Mouse (Mus musculus) liver, embryonic 14.5 days (tissue): Measurements from ENCODE around the gene Tcea3. TPM values are rescaled to one million over a fixed set of nuclear protein-coding genes. Genes with fewer than 3 reads are reported as not detected.

ENCODE experiments used
- ATAC-seq: fragments of 200-750 bp; cut with Nextera tagmentation; 2 replicates; pipeline ENCODE4 v1.8.0; 2017; ENCODE audit warnings: moderate number of reproducible peaks, mild to moderate bottlenecking, moderate library complexity; ENCODE audit not compliant: insufficient read depth
- DNase-seq, 3 experiments: peaks; one replicate each; pipeline ENCODE4 v3.0.0-alpha.2; 2012 to 2013; ENCODE audit warnings: low read depth in 3 of 3, low spot score in 3 of 3
- H3K27ac ChIP-seq: fragments of 300-500 bp; sonication (generic); 2 replicates; pipeline ENCODE4 v1.5.1; 2014; ENCODE audit warnings: moderate library complexity, mild to moderate bottlenecking, control low read depth, inconsistent platforms
- H3K27me3 ChIP-seq: fragments of 300-500 bp; sonication (generic); 2 replicates; pipeline ENCODE4 v1.6.1; 2014; ENCODE audit warnings: mild to moderate bottlenecking, low read length, moderate library complexity; ENCODE audit not compliant: control insufficient read depth, insufficient read depth
- H3K36me3 ChIP-seq: fragments of 300-500 bp; sonication (generic); replicated peaks from 2 replicates; pipeline ENCODE4 v1.6.1; 2014; ENCODE audit warnings: low read depth; ENCODE audit not compliant: control insufficient read depth, insufficient read depth
- H3K4me1 ChIP-seq, 2 experiments: fragments of 200-500 bp in 1 of 2; fragments of 300-500 bp in 1 of 2; sonication (generic) in 1 of 2; replicated peaks; 2 replicates each; pipeline ENCODE4 v1.6.1; 2012 to 2014; ENCODE audit warnings: antibody characterized with exemption in 1 of 2, inconsistent platforms in 1 of 2, low read length in 1 of 2; ENCODE audit not compliant: control insufficient read depth in 2 of 2, insufficient read depth in 2 of 2
- H3K4me2 ChIP-seq: fragments of 300-500 bp; sonication (generic); 2 replicates; pipeline ENCODE4 v1.6.1; 2014; ENCODE audit warnings: low read depth, mild to moderate bottlenecking, control low read depth, moderate library complexity
- H3K4me3 ChIP-seq, 2 experiments: fragments of 200-500 bp in 1 of 2; fragments of 300-500 bp in 1 of 2; sonication (generic) in 1 of 2; 2 replicates each; pipeline ENCODE4 v1.5.1; 2012 to 2014; ENCODE audit warnings: low read depth in 2 of 2, low read length in 2 of 2, mild to moderate bottlenecking in 2 of 2, control low read depth in 1 of 2, inconsistent platforms in 1 of 2, moderate library complexity in 1 of 2; ENCODE audit not compliant: insufficient read depth in 1 of 2
- H3K9ac ChIP-seq: fragments of 300-500 bp; sonication (generic); replicated peaks from 2 replicates; pipeline ENCODE4 v1.6.1; 2014; ENCODE audit warnings: mild to moderate bottlenecking, control low read depth, moderate library complexity
- H3K9me3 ChIP-seq: fragments of 300-500 bp; sonication (generic); 2 replicates; pipeline ENCODE4 v1.6.1; 2016; ENCODE audit warnings: low read length, mixed read lengths; ENCODE audit not compliant: control insufficient read depth
- CTCF ChIP-seq: IDR thresholded peaks from 2 replicates; pipeline ENCODE4 v1.5.1; 2016; ENCODE audit warnings: antibody characterized with exemption, low read depth, control low read depth
- EP300 ChIP-seq: IDR thresholded peaks from 2 replicates; pipeline ENCODE4 v1.6.1; 2016; ENCODE audit warnings: antibody characterized with exemption, low read depth
- WGBS: fragments of 180-500 bp; shearing (Covaris S2); extraction: QIAGEN DNeasy Blood & Tissue Kit; methylation state at CpG from one replicate; pipeline ENCODE4 v1.1.7; 2014; ENCODE audit not compliant: insufficient replicate concordance; 5-methylcytosine and 5-hydroxymethylcytosine counted together
- polyA plus RNA-seq, 2 experiments: library from polyadenylated mRNA; depleted of rRNA in 1 of 2; stranded (reverse) in 1 of 2; unstranded in 1 of 2; fragments of >200 nt; fragmentation: Nextera tagmentation in 1 of 2; extraction: Ambion mirVana in 1 of 2; gene quantifications; 2 replicates each; pipeline versions ENCODE4 v1.2.1 to v1.2.3; 2012 to 2014

The Tcea3 gene
- polyA plus RNA-seq, 2 experiments: 4.8 to 12.4 TPM

DNA sequence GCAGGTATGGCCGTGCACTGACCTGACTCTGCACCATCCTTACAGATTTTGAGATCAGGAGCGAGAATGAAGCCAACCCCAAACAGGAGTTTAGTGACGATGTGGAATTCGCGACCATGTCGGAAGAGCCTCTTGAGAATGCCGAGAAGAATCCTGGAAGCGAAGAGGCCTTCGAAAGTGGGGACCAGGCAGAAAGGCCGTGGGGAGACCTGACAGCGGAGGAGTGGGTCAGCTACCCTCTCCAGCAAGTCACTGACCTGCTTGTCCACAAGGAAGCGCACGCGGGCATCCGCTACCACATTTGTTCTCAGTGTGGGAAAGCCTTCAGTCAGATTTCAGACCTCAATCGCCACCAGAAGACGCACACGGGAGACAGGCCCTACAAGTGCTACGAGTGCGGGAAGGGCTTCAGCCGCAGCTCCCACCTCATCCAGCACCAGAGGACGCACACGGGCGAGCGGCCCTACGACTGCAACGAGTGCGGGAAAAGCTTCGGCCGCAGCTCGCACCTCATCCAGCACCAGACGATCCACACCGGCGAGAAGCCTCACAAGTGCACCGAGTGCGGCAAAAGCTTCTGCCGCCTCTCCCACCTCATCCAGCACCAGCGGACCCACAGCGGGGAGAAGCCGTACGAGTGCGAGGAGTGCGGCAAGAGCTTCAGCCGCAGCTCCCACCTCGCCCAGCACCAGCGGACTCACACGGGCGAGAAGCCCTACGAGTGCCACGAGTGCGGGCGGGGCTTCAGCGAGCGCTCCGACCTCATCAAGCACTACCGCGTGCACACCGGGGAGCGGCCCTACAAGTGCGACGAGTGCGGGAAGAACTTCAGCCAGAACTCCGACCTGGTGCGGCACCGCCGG is 42.6 kb downstream of the Tcea3 start:
- Histone ChIP-seq H3K27me3 (no peaks in the 10 kb centered on the region), H3K4me3 (no peak overlapping the region), H3K4me1 (peaks cover 4 to 5% of the 10 kb centered on the region in 2 experiments; a peak in 2 of 4 replicates), H3K36me3 (peaks cover 26% of the 10 kb centered on the region; the same call in 1 of the 2 replicates), H3K9me3 (peaks cover 3% of the 10 kb centered on the region), H3K27ac (no peak overlapping the region), H3K9ac (no peak overlapping the region), H3K4me2 (no peak overlapping the region)
- no peak for TF ChIP-seq CTCF
- no peak for TF ChIP-seq EP300
- DNase-seq (no peak), ATAC-seq (no peak)
- WGBS: 87% methylated on average over 66 of the region's 66 CpGs

GRCm38 (mm10) chr4:136290781-136291595 is 43.5 kb downstream of the Tcea3 start:
- no peak overlapping the region for H3K4me2 ChIP-seq
- H3K4me3 ChIP-seq: no peak overlapping the region
- 87% methylated on average over 39 of the region's 39 CpGs for WGBS
- peaks cover 4 to 5% of the 10 kb centered on the region in 2 experiments; a peak in 2 of 4 replicates for H3K4me1 ChIP-seq
- H3K9ac ChIP-seq: no peak overlapping the region
- H3K27me3 ChIP-seq: no peaks in the 10 kb centered on the region
- ATAC-seq (no peak), DNase-seq (no peak)
- no peak overlapping the region for H3K27ac ChIP-seq
- no peak for TF ChIP-seq EP300
- TF ChIP-seq CTCF: no peak
- peaks cover 26% of the 10 kb centered on the region; the same call in 1 of the 2 replicates for H3K36me3 ChIP-seq
- H3K9me3 ChIP-seq: peaks cover 3% of the 10 kb centered on the region

GRCm38 (mm10) chr4:136291692-136292091 is 44.2 kb downstream of the Tcea3 start:
- Histone ChIP-seq H3K4me2 (no peak overlapping the region), H3K9ac (no peak overlapping the region), H3K27me3 (no peaks in the 10 kb centered on the region), H3K4me1 (peaks cover 1% of the 10 kb centered on the region in 2 experiments; a peak in 1 of 4 replicates), H3K36me3 (peaks cover 26% of the 10 kb centered on the region; the same call in 1 of the 2 replicates), H3K9me3 (peaks cover 3% of the 10 kb centered on the region), H3K27ac (no peak overlapping the region), H3K4me3 (no peak overlapping the region)
- TF ChIP-seq CTCF (no peak), EP300 (no peak)
- 74% methylated on average over 6 of the region's 6 CpGs for WGBS
- DNase-seq (no peak), ATAC-seq (no peak)

DNA sequence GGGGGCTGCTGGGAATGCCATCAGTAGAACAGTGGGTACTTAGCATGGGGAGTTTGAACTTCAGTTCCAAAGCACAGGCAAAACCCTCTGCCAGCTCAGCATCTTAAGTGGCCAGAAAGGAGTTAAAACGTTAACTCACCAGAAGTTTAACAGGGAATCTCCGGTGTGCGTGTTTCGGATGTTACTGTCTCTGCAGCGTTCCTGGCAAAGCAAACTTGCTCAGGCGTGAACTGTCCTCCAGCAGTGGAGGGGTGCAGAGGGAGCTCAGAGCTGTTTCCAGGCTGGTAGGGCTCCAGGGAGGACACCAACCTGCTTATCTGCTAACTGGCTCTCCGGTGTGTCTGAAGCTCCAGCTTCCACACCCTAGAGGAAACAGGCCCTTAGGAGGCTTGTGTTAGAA is 48.4 kb downstream of the Tcea3 start:
- DNase-seq: no peak
- H3K4me1 ChIP-seq: no peaks in the 10 kb centered on the region
- no peak overlapping the region for H3K27ac ChIP-seq
- no peaks in the 10 kb centered on the region for H3K9me3 ChIP-seq
- peaks cover 8% of the 10 kb centered on the region; the same call in 1 of the 2 replicates for H3K36me3 ChIP-seq
- no peak overlapping the region for H3K4me3 ChIP-seq
- TF ChIP-seq CTCF: no peak
- no peak for TF ChIP-seq EP300
- no peak overlapping the region for H3K9ac ChIP-seq
- ATAC-seq: no peak
- peaks cover 2% of the 10 kb centered on the region; the same call in 1 of the 2 replicates for H3K27me3 ChIP-seq
- 53% methylated on average over 7 of the region's 7 CpGs for WGBS
- no peak overlapping the region for H3K4me2 ChIP-seq
